Comparison of ENCODE assay signal across 9 mouse cellular contexts in the genomic region with DNA sequence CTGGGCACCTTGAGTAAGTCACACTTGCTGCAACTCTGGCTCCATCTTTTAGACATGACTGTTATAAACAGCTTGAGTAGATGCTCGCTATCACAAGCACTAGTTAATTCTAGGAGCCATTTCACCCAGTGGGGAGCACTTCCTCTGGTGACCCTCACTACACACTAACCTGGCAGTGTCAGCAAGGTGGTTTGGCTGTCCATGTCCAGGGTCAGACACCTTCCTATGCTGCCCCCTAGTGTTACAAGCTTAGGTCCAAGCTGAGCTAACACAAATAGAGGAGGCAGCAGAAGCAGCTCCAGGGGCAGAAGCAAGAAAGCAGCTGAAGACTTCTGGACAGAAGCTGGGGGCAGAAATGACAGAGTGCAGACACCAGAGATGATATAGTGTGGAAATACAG. TPM values are rescaled to one million over a fixed set of nuclear protein-coding genes. Genes with fewer than 3 reads are reported as not detected.
DNase-seq lines count a peak whose midpoint lies in the region; ATAC-seq and TF ChIP-seq lines count a peak whose summit lies in the region.
"Had no signal": no experiment of that assay in that cellular context is flagged by ENCODE, and none has a peak within 500 bp of the region (broad histone marks: within the 10 kb centered on the region; RNA-seq: fewer than 3 reads in every experiment).

No protein-coding gene starts in this region.

- H3K4me3 ChIP-seq in midbrain, embryonic 14.5 days (replicated peaks; ENCODE audit: low read depth, low read length) = no peak overlapping the region
- H3K4me3 ChIP-seq in midbrain, embryonic 15.5 days = no peak overlapping the region
- H3K4me3 ChIP-seq in thymus, adult 2 months (ENCODE audit: control insufficient read depth, insufficient read depth, low read length) = no peak overlapping the region
- H3K4me3 ChIP-seq: lung, embryonic 15.5 days had no signal

- no peaks in the 10 kb centered on the region for H3K27me3 ChIP-seq in midbrain, embryonic 14.5 days (ENCODE audit: control insufficient read depth, insufficient read depth, low read length)
- H3K27me3 ChIP-seq in midbrain, embryonic 15.5 days (replicated peaks) = no peaks in the 10 kb centered on the region
- H3K27me3 ChIP-seq in thymus, adult 2 months (ENCODE audit: control insufficient read depth, insufficient read depth, low read length) = no peaks in the 10 kb centered on the region
- H3K27me3 ChIP-seq: lung, embryonic 15.5 days had no signal

- 68% methylated on average over 1 of the region's 1 CpGs for WGBS in midbrain, embryonic 14.5 days
- 63% methylated on average over 1 of the region's 1 CpGs for WGBS in midbrain, embryonic 15.5 days
- 93% methylated on average over 1 of the region's 1 CpGs for WGBS in thymus, adult 2 months

- H3K36me3 ChIP-seq in midbrain, embryonic 14.5 days (ENCODE audit: control insufficient read depth, insufficient read depth, low read length) = no peaks in the 10 kb centered on the region
- H3K36me3 ChIP-seq in midbrain, embryonic 15.5 days (replicated peaks) = no peaks in the 10 kb centered on the region
- no peaks in the 10 kb centered on the region for H3K36me3 ChIP-seq in thymus, adult 2 months (ENCODE audit: control insufficient read depth, insufficient read depth, low read length)
- H3K36me3 ChIP-seq: lung, embryonic 15.5 days had no signal

- intact Hi-C loops in heart, postnatal 36 days (cut with DNase I) = loop anchor here (1.0 to 2.0 kb wide), 2 partner anchors 25 to 46 kb away; no protein-coding TSS in a partner anchor

- no peak overlapping the region for H3K9ac ChIP-seq in midbrain, embryonic 14.5 days (replicated peaks; ENCODE audit: low read length)
- H3K9ac ChIP-seq in midbrain, embryonic 15.5 days = no peak overlapping the region
- H3K9ac ChIP-seq: lung, embryonic 15.5 days had no signal

- no peak overlapping the region for H3K4me2 ChIP-seq in midbrain, embryonic 14.5 days (ENCODE audit: low read length)
- H3K4me2 ChIP-seq in midbrain, embryonic 15.5 days = no peak overlapping the region
- H3K4me2 ChIP-seq: lung, embryonic 15.5 days had no signal

- peak; percentile 38; the same call in 1 of the 2 replicates for TF ChIP-seq CTCF in thymus, adult 2 months (IDR thresholded peaks at IDR 0.05; ENCODE audit: borderline replicate concordance, control insufficient read depth, extremely low read depth, insufficient read depth, low read length, poor library complexity)

- no peaks in the 10 kb centered on the region for H3K4me1 ChIP-seq in midbrain, embryonic 14.5 days (ENCODE audit: control insufficient read depth, insufficient read depth, low read length)
- H3K4me1 ChIP-seq in midbrain, embryonic 15.5 days = no peaks in the 10 kb centered on the region
- H3K4me1 ChIP-seq in thymus, adult 2 months (replicated peaks; ENCODE audit: control insufficient read depth, insufficient read depth, low read length) = no peaks in the 10 kb centered on the region

- DNase-seq in midbrain, embryonic 14.5 days = peak; percentile 12
- peak; percentile 14 for DNase-seq in T-cell, adult 2 months (ENCODE audit: low spot score)
- DNase-seq in embryo, embryonic 10 days (ENCODE audit: low spot score) = peak; percentile 71
- DNase-seq in heart, postnatal 36 days = peak; percentile 50 to 56
- DNase-seq in lung, postnatal 25 days (ENCODE audit: low spot score) = peak; percentile 81
- DNase-seq in thymus, adult 2 months = peak; percentile 50
- no peak for DNase-seq in right cerebral cortex, postnatal 25 days

- no peak for TF ChIP-seq POLR2A in thymus, adult 2 months (IDR thresholded peaks at IDR 0.05; ENCODE audit: control insufficient read depth, extremely low read depth, insufficient read depth, low read length, poor library complexity)

- ATAC-seq in midbrain, embryonic 14.5 days (ENCODE audit: low FRiP score, low TSS enrichment) = no peak; the same call in 1 of the 2 replicates
- ATAC-seq in midbrain, embryonic 15.5 days (replicated peaks) = no peak

- no peak overlapping the region for H3K27ac ChIP-seq in midbrain, embryonic 14.5 days (replicated peaks; ENCODE audit: low read depth, low read length)
- H3K27ac ChIP-seq in midbrain, embryonic 15.5 days = no peak overlapping the region
- no peak overlapping the region for H3K27ac ChIP-seq in thymus, adult 2 months (ENCODE audit: control insufficient read depth, insufficient read depth, low read length)
- H3K27ac ChIP-seq: lung, embryonic 15.5 days had no signal

- no peaks in the 10 kb centered on the region for H3K9me3 ChIP-seq in midbrain, embryonic 14.5 days (ENCODE audit: control insufficient read depth, low read length)
- H3K9me3 ChIP-seq in midbrain, embryonic 15.5 days = no peaks in the 10 kb centered on the region
- H3K9me3 ChIP-seq: lung, embryonic 15.5 days had no signal

RNA-seq across cellular contexts. Expression of a gene that starts 38.6 kb away (rescaled TPM):
- polyA plus RNA-seq in midbrain, embryonic 14.5 days (2014; fragmentation: Nextera tagmentation; extraction: Ambion mirVana) = 67.9 and 86.5 TPM in 2 replicates
- polyA plus RNA-seq in midbrain, embryonic 15.5 days (2015; fragmentation: Nextera tagmentation; extraction: Ambion mirVana) = 90.5 and 102 TPM in 2 replicates
- 100 to 1,000 TPM in 1 of 2 experiments, 10 to 100 TPM in 1; 87.6 to 103 TPM for total RNA-seq in heart, postnatal 36 days (2021)
- 99.3 and 121 TPM in 2 replicates for polyA plus RNA-seq in thymus, adult 2 months (2012; rRNA removed)

RNA-seq across cellular contexts. Expression of a gene that starts 59.0 kb away (rescaled TPM):
- polyA plus RNA-seq in midbrain, embryonic 14.5 days (2014; fragmentation: Nextera tagmentation; extraction: Ambion mirVana) = not detected in 2 replicates
- polyA plus RNA-seq in midbrain, embryonic 15.5 days (2015; fragmentation: Nextera tagmentation; extraction: Ambion mirVana) = not detected in 2 replicates
- not detected for total RNA-seq in heart, postnatal 36 days (2021)
- polyA plus RNA-seq in thymus, adult 2 months (2012; rRNA removed) = not detected in 2 replicates
- polyA plus RNA-seq: lung, embryonic 15.5 days had no signal
